In the genomic region with DNA sequence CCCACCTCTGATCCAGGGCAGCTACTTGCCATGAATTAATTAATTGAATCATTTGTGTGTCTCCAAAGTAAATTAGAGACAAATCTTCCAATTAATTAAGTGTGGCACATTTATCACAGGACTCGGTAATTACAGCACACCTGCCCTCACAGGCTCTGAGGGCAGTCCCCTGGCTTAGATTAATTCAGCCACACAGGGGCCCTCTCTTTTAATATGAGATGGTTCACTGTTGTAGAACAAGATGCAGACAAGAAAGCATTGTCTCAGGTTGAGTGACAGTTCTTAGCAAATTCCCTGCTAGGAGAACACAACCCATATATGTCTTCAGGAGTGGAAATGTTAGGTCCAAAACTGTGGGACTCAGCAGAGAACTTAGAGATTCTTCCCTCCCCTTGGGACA, we compare ENCODE assay signal across 20 mouse cellular contexts. TPM values are rescaled to one million over a fixed set of nuclear protein-coding genes. Genes with fewer than 3 reads are reported as not detected.
A peak's percentile ranks its signal among the peaks of the same experiment; 100 is the strongest.
DNase-seq lines count a peak whose midpoint lies in the region; ATAC-seq and TF ChIP-seq lines count a peak whose summit lies in the region.
"Had no signal": no experiment of that assay in that cellular context is flagged by ENCODE, and none has a peak within 500 bp of the region (broad histone marks: within the 10 kb centered on the region; RNA-seq: fewer than 3 reads in every experiment).

No protein-coding gene starts in this region.

- H3K36me3 ChIP-seq in forebrain, embryonic 12.5 days (replicated peaks): no peaks in the 10 kb centered on the region
- no peaks in the 10 kb centered on the region for H3K36me3 ChIP-seq in forebrain, embryonic 15.5 days
- H3K36me3 ChIP-seq in midbrain, embryonic 11.5 days (ENCODE audit: control insufficient read depth, insufficient read depth, low read length): no peaks in the 10 kb centered on the region
- no peaks in the 10 kb centered on the region for H3K36me3 ChIP-seq in midbrain, embryonic 16.5 days (ENCODE audit: control insufficient read depth, insufficient read depth, low read length)
- H3K36me3 ChIP-seq in forebrain, embryonic 13.5 days (ENCODE audit: poor library complexity, severe bottlenecking): no peaks in the 10 kb centered on the region
- H3K36me3 ChIP-seq: G1E had no signal

- H3K27me3 ChIP-seq in forebrain, embryonic 12.5 days: peaks cover 4% of the 10 kb centered on the region; the same call in 1 of the 2 replicates
- no peaks in the 10 kb centered on the region for H3K27me3 ChIP-seq in forebrain, embryonic 15.5 days
- no peaks in the 10 kb centered on the region for H3K27me3 ChIP-seq in midbrain, embryonic 11.5 days (ENCODE audit: control insufficient read depth, insufficient read depth, low read length)
- no peaks in the 10 kb centered on the region for H3K27me3 ChIP-seq in midbrain, embryonic 16.5 days (ENCODE audit: control insufficient read depth, insufficient read depth, low read depth, low read length)
- H3K27me3 ChIP-seq in forebrain, embryonic 13.5 days: no peaks in the 10 kb centered on the region
- H3K27me3 ChIP-seq: Patski had no signal

- H3K4me1 ChIP-seq in forebrain, embryonic 12.5 days: peaks cover 11% of the 10 kb centered on the region
- no peaks in the 10 kb centered on the region; the same call in 1 of the 2 replicates for H3K4me1 ChIP-seq in forebrain, embryonic 15.5 days
- peaks cover 3% of the 10 kb centered on the region for H3K4me1 ChIP-seq in midbrain, embryonic 11.5 days (ENCODE audit: control insufficient read depth, insufficient read depth, low read length)
- H3K4me1 ChIP-seq in midbrain, embryonic 16.5 days (ENCODE audit: control insufficient read depth, insufficient read depth, low read length): no peaks in the 10 kb centered on the region; the same call in 1 of the 2 replicates
- H3K4me1 ChIP-seq in forebrain, embryonic 13.5 days: peaks cover 13% of the 10 kb centered on the region; the same call in 1 of the 2 replicates

- no peak for TF ChIP-seq POLR2A in brain, embryonic 14.5 days (IDR thresholded peaks at IDR 0.05; ENCODE audit: borderline replicate concordance, extremely low read depth, insufficient read depth, insufficient read length, poor library complexity, severe bottlenecking)

- DNase-seq in midbrain, embryonic 11.5 days (ENCODE audit: low spot score, missing footprints): peak; percentile 72
- peak; percentile 25 for DNase-seq in retina, postnatal 1 day
- DNase-seq in retina, embryonic 14.5 days (ENCODE audit: low spot score): no peak
- DNase-seq in brain, embryonic 14.5 days (ENCODE audit: low read depth): peak; percentile 46
- DNase-seq: adrenal gland, adult 8-10 months; adrenal gland, postnatal 10 days; adrenal gland, postnatal 25 days; adrenal gland, postnatal 36 days; B cell, adult 2 months; cerebellum, adult 11 months; cerebellum, adult 11-12 months; cerebellum, adult 18-20 months had no signal

- H3K4me3 ChIP-seq in forebrain, embryonic 12.5 days (replicated peaks): no peak overlapping the region
- H3K4me3 ChIP-seq in forebrain, embryonic 15.5 days: no peak overlapping the region
- no peak overlapping the region for H3K4me3 ChIP-seq in midbrain, embryonic 11.5 days (ENCODE audit: low read depth, low read length)
- no peak overlapping the region for H3K4me3 ChIP-seq in midbrain, embryonic 16.5 days (ENCODE audit: low read depth, low read length)
- H3K4me3 ChIP-seq in forebrain, embryonic 13.5 days: no peak overlapping the region

- WGBS in forebrain, embryonic 12.5 days: 15% methylated on average over 1 of the region's 1 CpGs
- 11% methylated on average over 1 of the region's 1 CpGs for WGBS in forebrain, embryonic 15.5 days
- 54% methylated on average over 1 of the region's 1 CpGs for WGBS in midbrain, embryonic 11.5 days
- 26% methylated on average over 1 of the region's 1 CpGs for WGBS in midbrain, embryonic 16.5 days
- 10% methylated on average over 1 of the region's 1 CpGs for WGBS in forebrain, embryonic 13.5 days

- no peak for TF ChIP-seq CTCF in brain, embryonic 14.5 days (IDR thresholded peaks at IDR 0.05; ENCODE audit: borderline replicate concordance, extremely low read depth, insufficient read depth, insufficient read length)

- no peaks in the 10 kb centered on the region for H3K9me3 ChIP-seq in forebrain, embryonic 12.5 days
- H3K9me3 ChIP-seq in forebrain, embryonic 15.5 days: no peaks in the 10 kb centered on the region
- no peaks in the 10 kb centered on the region for H3K9me3 ChIP-seq in midbrain, embryonic 11.5 days (ENCODE audit: control insufficient read depth, low read length)
- no peaks in the 10 kb centered on the region for H3K9me3 ChIP-seq in midbrain, embryonic 16.5 days (replicated peaks; ENCODE audit: control insufficient read depth, low read length, poor library complexity, severe bottlenecking)
- no peaks in the 10 kb centered on the region for H3K9me3 ChIP-seq in forebrain, embryonic 13.5 days (replicated peaks)
- H3K9me3 ChIP-seq: G1E had no signal

- 0 out of 2 replicates have a peak, but pooled peaks have one; percentile 51 for ATAC-seq in forebrain, embryonic 12.5 days (ENCODE audit: low FRiP score)
- no peak for ATAC-seq in forebrain, embryonic 15.5 days (replicated peaks)
- no peak for ATAC-seq in midbrain, embryonic 11.5 days (ENCODE audit: low FRiP score)
- ATAC-seq in midbrain, embryonic 16.5 days: no peak
- ATAC-seq in forebrain, embryonic 13.5 days: no peak
- ATAC-seq: activated CD4-positive, CD25-positive, alpha-beta regulatory T cell, adult 4 months; CD4-positive, CD25-positive, alpha-beta regulatory T cell, adult 4 months; Patski had no signal

- H3K9ac ChIP-seq in forebrain, embryonic 12.5 days: no peak overlapping the region
- no peak overlapping the region for H3K9ac ChIP-seq in forebrain, embryonic 15.5 days (replicated peaks)
- no peak overlapping the region for H3K9ac ChIP-seq in midbrain, embryonic 11.5 days (ENCODE audit: low read length)
- no peak overlapping the region for H3K9ac ChIP-seq in midbrain, embryonic 16.5 days (ENCODE audit: low read depth, low read length)
- no peak overlapping the region for H3K9ac ChIP-seq in forebrain, embryonic 13.5 days

- H3K27ac ChIP-seq in forebrain, embryonic 12.5 days: no peak overlapping the region
- H3K27ac ChIP-seq in forebrain, embryonic 15.5 days (replicated peaks): no peak overlapping the region
- H3K27ac ChIP-seq in midbrain, embryonic 11.5 days (ENCODE audit: low read depth, low read length): no peak overlapping the region
- H3K27ac ChIP-seq in midbrain, embryonic 16.5 days (ENCODE audit: low read length): no peak overlapping the region
- no peak overlapping the region for H3K27ac ChIP-seq in forebrain, embryonic 13.5 days

- H3K4me2 ChIP-seq in forebrain, embryonic 12.5 days: no peak overlapping the region
- H3K4me2 ChIP-seq in forebrain, embryonic 15.5 days (replicated peaks): no peak overlapping the region
- H3K4me2 ChIP-seq in midbrain, embryonic 11.5 days: no peak overlapping the region
- no peak overlapping the region for H3K4me2 ChIP-seq in midbrain, embryonic 16.5 days (ENCODE audit: low read length)
- no peak overlapping the region for H3K4me2 ChIP-seq in forebrain, embryonic 13.5 days

RNA-seq across cellular contexts. Expression of a gene that starts 27.7 kb away (rescaled TPM):
- 0.82 TPM in 2 replicates for polyA plus RNA-seq in forebrain, embryonic 12.5 days (2016; fragmentation: Nextera tagmentation; extraction: Ambion mirVana)
- polyA plus RNA-seq in forebrain, embryonic 15.5 days (2015; fragmentation: Nextera tagmentation; extraction: Ambion mirVana): 4.0 and 5.2 TPM in 2 replicates
- 0.25 TPM in 2 replicates for polyA plus RNA-seq in midbrain, embryonic 11.5 days (2014; fragmentation: Nextera tagmentation; extraction: Ambion mirVana)
- 6.3 and 7.7 TPM in 2 replicates for polyA plus RNA-seq in midbrain, embryonic 16.5 days (2015; fragmentation: Nextera tagmentation; extraction: Ambion mirVana)
- 1.4 and 2.9 TPM in 2 replicates for polyA plus RNA-seq in brain, embryonic 14.5 days (2012; rRNA removed)
- 1.6 and 1.8 TPM in 2 replicates for polyA plus RNA-seq in forebrain, embryonic 13.5 days (2015; fragmentation: Nextera tagmentation; extraction: Ambion mirVana)
- polyA plus RNA-seq: G1E had no signal

RNA-seq across cellular contexts. Expression of a gene that starts 42.9 kb away (rescaled TPM):
- polyA plus RNA-seq in forebrain, embryonic 12.5 days (2016; fragmentation: Nextera tagmentation; extraction: Ambion mirVana): 10.8 and 11.9 TPM in 2 replicates
- polyA plus RNA-seq in forebrain, embryonic 15.5 days (2015; fragmentation: Nextera tagmentation; extraction: Ambion mirVana): 8.1 and 9.5 TPM in 2 replicates
- 11.6 and 11.8 TPM in 2 replicates for polyA plus RNA-seq in midbrain, embryonic 11.5 days (2014; fragmentation: Nextera tagmentation; extraction: Ambion mirVana)
- 8.4 and 9.3 TPM in 2 replicates for polyA plus RNA-seq in midbrain, embryonic 16.5 days (2015; fragmentation: Nextera tagmentation; extraction: Ambion mirVana)
- 18.5 and 19.1 TPM in 2 replicates for polyA plus RNA-seq in brain, embryonic 14.5 days (2012; rRNA removed)
- 8.3 and 8.8 TPM in 2 replicates for polyA plus RNA-seq in forebrain, embryonic 13.5 days (2015; fragmentation: Nextera tagmentation; extraction: Ambion mirVana)
